Mouse (Mus musculus) intestine, embryonic 15.5 days (tissue): ENCODE measurements around the gene Exoc2. TPM values are rescaled to one million over a fixed set of nuclear protein-coding genes. Genes with fewer than 3 reads are reported as not detected.

Experiments used
- ATAC-seq: fragments of 200-750 bp; cut with Nextera tagmentation; 2 replicates; pipeline ENCODE4 v1.8.0; 2017; ENCODE audit warnings: moderate TSS enrichment, moderate library complexity
- H3K27ac ChIP-seq: fragments of 300-500 bp; sonication (generic); 2 replicates; pipeline ENCODE4 v1.5.1; 2015; ENCODE audit warnings: mild to moderate bottlenecking, inconsistent platforms
- H3K27me3 ChIP-seq: fragments of 300-500 bp; sonication (generic); replicated peaks from 2 replicates; pipeline ENCODE4 v1.6.1; 2015; ENCODE audit warnings: inconsistent platforms
- H3K36me3 ChIP-seq: fragments of 300-500 bp; sonication (generic); 2 replicates; pipeline ENCODE4 v1.6.1; 2015; ENCODE audit warnings: inconsistent platforms
- H3K4me1 ChIP-seq: fragments of 300-500 bp; sonication (generic); replicated peaks from 2 replicates; pipeline ENCODE4 v1.6.1; 2015; ENCODE audit warnings: inconsistent platforms
- H3K4me2 ChIP-seq: fragments of 300-500 bp; sonication (generic); replicated peaks from 2 replicates; pipeline ENCODE4 v1.6.1; 2015; ENCODE audit warnings: mild to moderate bottlenecking, inconsistent platforms
- H3K4me3 ChIP-seq: fragments of 300-500 bp; sonication (generic); replicated peaks from 2 replicates; pipeline ENCODE4 v1.5.1; 2015; ENCODE audit warnings: inconsistent platforms
- H3K9ac ChIP-seq: fragments of 300-500 bp; sonication (generic); 2 replicates; pipeline ENCODE4 v1.6.1; 2015; ENCODE audit warnings: inconsistent platforms
- H3K9me3 ChIP-seq: fragments of 300-500 bp; sonication (generic); 2 replicates; pipeline ENCODE4 v1.6.1; 2016; ENCODE audit warnings: inconsistent platforms
- whole genome bisulfite sequencing: fragments of 180-500 bp; shearing (Covaris S2); methylation state at CpG from one replicate; pipeline ENCODE4 v1.1.7; 2015; 5-methylcytosine and 5-hydroxymethylcytosine counted together
- polyA plus RNA-seq: library from polyadenylated mRNA; unstranded; fragments of >200 nt; fragmentation: Nextera tagmentation; extraction: Ambion mirVana; gene quantifications from 2 replicates; pipeline ENCODE4 v1.2.1, GENCODE M21; 2015

Exoc2 gene
- polyA plus RNA-seq, 1 experiment from 2014 or later, result 27.9 TPM

DNA sequence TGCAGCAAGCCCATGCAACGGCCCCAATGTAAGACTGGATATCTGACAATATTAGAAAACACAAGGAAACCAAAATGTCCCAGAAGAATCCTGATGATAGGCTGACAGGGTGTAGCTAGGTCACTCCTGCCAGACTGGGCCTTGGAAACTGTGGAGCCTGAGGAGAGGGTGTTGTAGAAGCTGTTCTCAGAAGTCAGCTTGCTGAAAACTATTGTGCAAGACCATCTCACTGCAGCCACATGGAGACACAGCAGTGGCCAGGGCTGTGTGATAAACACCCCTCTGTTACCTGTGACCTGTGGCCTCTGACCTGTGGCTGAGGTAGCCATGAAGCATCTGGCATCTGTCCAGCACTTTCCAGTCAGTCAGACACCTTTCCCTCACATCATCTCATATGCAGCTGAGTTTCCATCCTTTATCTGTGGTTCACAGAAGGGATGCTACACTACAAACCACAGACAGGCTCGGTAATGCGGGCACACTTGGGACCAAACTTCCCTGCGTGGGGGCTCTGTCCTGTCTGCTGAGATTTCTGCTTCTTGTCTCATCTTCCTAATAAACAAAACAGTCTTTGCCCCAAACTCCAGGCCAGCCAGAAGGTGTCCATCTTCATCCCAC is 188.4 kb downstream of the Exoc2 start:
- Histone ChIP-seq H3K4me1 (no peaks in the 10 kb centered on the region), H3K36me3 (no peaks in the 10 kb centered on the region), H3K9ac (no peak overlapping the region), H3K4me2 (no peak overlapping the region), H3K9me3 (no peaks in the 10 kb centered on the region), H3K27me3 (no peaks in the 10 kb centered on the region), H3K27ac (no peak overlapping the region), H3K4me3 (no peak overlapping the region)
- 85% methylated on average over 4 of the region's 4 CpGs for WGBS
- ATAC-seq, result no peak

DNA sequence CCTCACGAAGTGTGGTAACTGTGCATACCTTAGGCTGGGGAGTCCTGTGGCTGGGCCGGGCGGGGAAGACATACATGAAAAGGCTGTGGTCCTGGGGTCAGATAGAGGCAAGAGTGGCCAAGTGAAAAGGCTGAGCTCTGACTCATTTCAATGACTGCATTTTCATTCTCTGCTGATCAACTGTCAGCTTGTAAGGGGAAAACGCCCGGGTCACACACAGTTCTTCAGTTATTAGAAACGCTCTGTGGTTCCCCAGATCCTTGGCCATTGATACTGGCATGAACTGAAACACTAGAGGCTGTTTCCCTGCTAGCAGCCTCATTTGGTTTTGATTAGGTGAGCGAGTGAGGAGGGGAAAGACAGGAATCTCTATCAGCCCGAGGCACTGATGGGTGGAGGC is 191.5 kb downstream of the Exoc2 start:
- Histone ChIP-seq H3K4me2 (no peak overlapping the region), H3K4me1 (no peaks in the 10 kb centered on the region), H3K9ac (no peak overlapping the region), H3K9me3 (no peaks in the 10 kb centered on the region), H3K4me3 (no peak overlapping the region), H3K27me3 (no peaks in the 10 kb centered on the region), H3K36me3 (no peaks in the 10 kb centered on the region), H3K27ac (no peak overlapping the region)
- ATAC-seq, result no peak
- WGBS, result 58% methylated on average over 8 of the region's 8 CpGs

DNA sequence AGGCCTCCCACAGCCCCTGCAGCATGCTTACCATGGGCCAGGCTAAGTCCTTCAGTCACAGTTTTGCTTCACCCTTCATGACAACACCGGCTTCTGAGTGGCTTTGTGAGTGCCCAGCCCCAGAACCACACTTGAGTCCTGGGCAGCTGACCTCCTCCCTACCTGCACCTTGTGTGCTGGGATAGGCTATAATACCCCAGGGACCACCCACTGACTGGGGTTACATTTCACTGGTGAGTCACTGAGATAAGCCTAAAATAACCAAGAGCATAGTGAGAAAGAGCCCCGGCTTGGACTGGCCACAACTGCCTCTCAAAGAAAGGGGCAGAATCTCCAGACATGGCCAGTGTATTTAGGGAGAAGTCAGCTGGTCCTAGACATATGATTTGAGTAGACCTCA is 192.0 kb downstream of the Exoc2 start:
- no peak overlapping the region for H3K27ac ChIP-seq
- no peak overlapping the region for H3K4me3 ChIP-seq
- H3K27me3 ChIP-seq, result no peaks in the 10 kb centered on the region
- H3K4me1 ChIP-seq, result no peaks in the 10 kb centered on the region
- H3K4me2 ChIP-seq, result no peak overlapping the region
- no peaks in the 10 kb centered on the region for H3K9me3 ChIP-seq
- H3K36me3 ChIP-seq, result no peaks in the 10 kb centered on the region
- no peak for ATAC-seq
- WGBS, result 32% methylated on average over 2 of the region's 2 CpGs
- H3K9ac ChIP-seq, result no peak overlapping the region

DNA sequence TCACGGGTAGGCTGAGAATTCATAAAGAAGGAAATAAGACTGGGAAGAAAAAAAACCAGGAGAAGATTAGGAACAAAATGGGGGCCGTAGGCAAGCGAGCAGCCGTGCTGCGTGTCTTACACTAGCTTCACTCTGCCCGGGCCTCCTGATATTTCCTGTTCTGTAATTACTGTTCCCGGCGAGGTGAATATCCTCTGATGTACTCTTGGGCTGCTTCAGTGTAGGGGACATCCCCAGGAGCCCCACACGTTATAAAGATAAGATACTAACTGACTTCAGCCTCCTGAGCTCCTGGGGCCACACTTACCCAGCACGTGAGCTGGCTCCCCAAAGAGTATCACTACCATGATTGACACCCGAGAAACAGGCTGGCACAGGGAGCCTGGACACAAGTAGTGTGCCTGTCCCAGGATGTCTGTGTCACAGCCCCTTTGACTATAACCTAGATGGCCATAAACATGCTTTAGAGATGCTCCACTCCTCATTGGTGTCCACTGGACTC is 196.2 kb downstream of the Exoc2 start:
- H3K27ac ChIP-seq, result no peak overlapping the region
- no peaks in the 10 kb centered on the region for H3K36me3 ChIP-seq
- H3K4me3 ChIP-seq, result no peak overlapping the region
- no peak for ATAC-seq
- H3K4me1 ChIP-seq, result no peaks in the 10 kb centered on the region
- H3K9ac ChIP-seq, result no peak overlapping the region
- no peaks in the 10 kb centered on the region for H3K27me3 ChIP-seq
- no peaks in the 10 kb centered on the region for H3K9me3 ChIP-seq
- no peak overlapping the region for H3K4me2 ChIP-seq
- 57% methylated on average over 11 of the region's 11 CpGs for WGBS

DNA sequence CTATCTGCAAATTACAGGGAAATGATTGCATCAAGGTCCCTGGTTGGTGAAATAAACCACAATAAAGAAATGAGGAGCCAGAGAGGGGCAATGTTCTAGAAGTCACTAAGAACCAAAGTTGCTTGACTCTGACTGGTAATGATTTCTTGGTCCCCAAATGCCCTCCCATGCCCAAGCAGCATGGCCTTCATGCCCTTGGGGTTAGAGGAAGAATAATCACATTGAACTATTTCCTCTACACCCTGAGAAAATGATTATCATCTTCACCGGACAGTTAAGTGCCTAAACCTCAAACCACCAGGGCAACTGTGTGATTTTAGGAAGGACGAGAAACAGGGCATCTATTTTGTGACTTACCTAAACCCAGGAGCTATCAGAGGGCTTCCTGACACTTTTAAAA is 197.9 kb downstream of the Exoc2 start:
- 80% methylated on average over 2 of the region's 2 CpGs for WGBS
- Histone ChIP-seq H3K27me3 (no peaks in the 10 kb centered on the region), H3K9ac (no peak overlapping the region), H3K36me3 (no peaks in the 10 kb centered on the region), H3K27ac (no peak overlapping the region), H3K4me3 (no peak overlapping the region), H3K4me1 (no peaks in the 10 kb centered on the region), H3K9me3 (no peaks in the 10 kb centered on the region), H3K4me2 (no peak overlapping the region)
- no peak for ATAC-seq

DNA sequence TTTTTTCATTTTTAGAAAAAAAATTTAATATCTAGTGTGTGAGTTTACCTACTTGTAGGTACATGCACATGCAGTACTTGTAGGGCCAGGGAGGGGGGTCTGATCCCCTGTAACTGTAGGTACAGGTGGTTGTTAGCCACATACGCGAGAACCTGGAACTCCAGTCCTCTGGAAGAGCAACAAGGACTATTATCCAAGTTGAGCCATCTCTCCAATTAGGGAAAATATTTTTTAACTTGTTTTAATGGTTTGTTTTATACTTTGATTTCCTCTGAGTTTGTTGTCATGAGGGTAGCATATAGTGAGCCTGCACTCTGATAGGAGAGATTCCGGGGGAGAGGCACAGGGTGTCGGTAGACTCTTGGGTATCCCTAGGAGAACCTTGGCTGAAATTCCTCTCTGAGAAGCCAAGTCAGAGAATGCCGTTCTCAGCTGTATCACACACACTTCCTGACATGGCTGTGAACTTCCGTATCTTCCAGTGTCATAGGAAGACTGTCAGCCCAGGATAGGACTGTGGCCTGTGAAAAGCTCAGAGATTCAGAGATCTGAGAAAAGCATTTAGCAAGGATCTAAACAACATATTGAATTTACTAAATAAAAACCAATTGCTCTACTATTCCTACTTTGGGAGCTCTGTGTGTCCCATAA is 206.3 kb downstream of the Exoc2 start:
- no peaks in the 10 kb centered on the region for H3K9me3 ChIP-seq
- no peaks in the 10 kb centered on the region for H3K4me1 ChIP-seq
- no peak overlapping the region for H3K27ac ChIP-seq
- no peak overlapping the region for H3K4me3 ChIP-seq
- no peaks in the 10 kb centered on the region for H3K36me3 ChIP-seq
- no peak overlapping the region for H3K9ac ChIP-seq
- no peaks in the 10 kb centered on the region for H3K27me3 ChIP-seq
- WGBS, result 80% methylated on average over 6 of the region's 6 CpGs
- no peak overlapping the region for H3K4me2 ChIP-seq
- no peak for ATAC-seq

DNA sequence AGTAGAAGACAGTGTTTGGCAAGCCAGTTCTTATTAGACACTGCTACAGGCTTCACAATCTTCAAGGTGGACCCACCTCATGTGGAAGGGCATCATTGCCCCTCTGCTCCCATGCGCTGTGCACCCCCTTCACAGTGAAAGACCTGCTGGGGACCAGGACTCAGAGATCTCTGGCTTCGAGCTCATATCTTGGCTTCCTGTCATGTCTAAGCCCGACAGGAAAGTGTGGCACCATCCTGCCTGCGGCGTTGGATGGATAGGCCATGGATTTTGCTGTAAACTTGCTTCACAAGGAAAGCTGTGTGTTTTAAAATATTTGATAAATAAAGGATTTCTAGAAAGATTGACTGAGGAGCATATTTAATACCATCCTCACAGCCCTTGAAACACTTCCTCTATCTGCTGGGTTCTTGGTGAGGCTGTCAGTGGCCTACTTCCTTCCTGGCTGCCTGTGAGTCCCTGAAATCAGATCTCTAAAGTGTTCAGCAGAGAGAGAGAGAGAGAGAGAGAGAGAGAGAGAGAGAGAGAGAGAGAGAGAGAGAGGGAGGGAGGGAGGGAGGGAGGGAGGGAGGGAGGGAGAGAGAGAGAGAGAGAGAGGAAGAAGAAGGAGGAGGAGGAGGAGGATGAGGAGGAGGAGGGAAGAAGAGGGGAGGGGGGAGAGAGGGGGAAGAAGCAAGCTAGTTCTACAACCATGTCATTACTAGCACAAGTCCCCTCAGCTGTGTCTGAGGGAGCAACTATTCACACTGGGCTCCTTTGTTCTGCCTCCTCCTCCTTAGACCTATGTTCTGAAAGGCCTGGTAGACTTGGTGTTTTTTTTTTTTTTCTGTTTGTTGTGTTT is 207.0 kb downstream of the Exoc2 start:
- Histone ChIP-seq H3K4me3 (no peak overlapping the region), H3K4me2 (no peak overlapping the region), H3K27me3 (no peaks in the 10 kb centered on the region), H3K4me1 (no peaks in the 10 kb centered on the region), H3K9ac (no peak overlapping the region), H3K9me3 (no peaks in the 10 kb centered on the region), H3K27ac (no peak overlapping the region), H3K36me3 (no peaks in the 10 kb centered on the region)
- 88% methylated on average over 5 of the region's 5 CpGs for WGBS
- ATAC-seq, result no peak

DNA sequence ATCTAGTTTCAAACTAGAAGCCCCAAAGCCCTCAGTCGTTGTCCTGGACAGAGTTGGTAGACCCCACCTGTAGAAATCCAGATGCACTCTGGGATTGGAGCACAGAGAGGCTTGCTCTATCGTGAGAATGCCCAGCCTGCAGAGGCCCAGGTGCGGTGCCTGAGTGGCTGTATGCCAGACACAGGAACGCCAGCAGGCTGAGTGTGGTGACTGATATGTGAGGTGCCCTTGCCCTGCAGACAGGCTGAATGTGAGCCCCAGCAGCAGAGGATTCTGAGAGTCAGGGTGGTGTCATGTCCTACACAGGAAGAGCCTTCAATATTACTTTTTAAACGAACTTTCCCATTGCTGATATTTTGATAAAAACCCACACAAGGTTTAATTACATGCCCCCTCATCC is 208.0 kb downstream of the Exoc2 start:
- Histone ChIP-seq H3K9ac (no peak overlapping the region), H3K27me3 (no peaks in the 10 kb centered on the region), H3K4me3 (no peak overlapping the region), H3K27ac (no peak overlapping the region), H3K4me1 (no peaks in the 10 kb centered on the region), H3K4me2 (no peak overlapping the region), H3K9me3 (no peaks in the 10 kb centered on the region), H3K36me3 (no peaks in the 10 kb centered on the region)
- WGBS, result 75% methylated on average over 5 of the region's 5 CpGs
- ATAC-seq, result no peak

DNA sequence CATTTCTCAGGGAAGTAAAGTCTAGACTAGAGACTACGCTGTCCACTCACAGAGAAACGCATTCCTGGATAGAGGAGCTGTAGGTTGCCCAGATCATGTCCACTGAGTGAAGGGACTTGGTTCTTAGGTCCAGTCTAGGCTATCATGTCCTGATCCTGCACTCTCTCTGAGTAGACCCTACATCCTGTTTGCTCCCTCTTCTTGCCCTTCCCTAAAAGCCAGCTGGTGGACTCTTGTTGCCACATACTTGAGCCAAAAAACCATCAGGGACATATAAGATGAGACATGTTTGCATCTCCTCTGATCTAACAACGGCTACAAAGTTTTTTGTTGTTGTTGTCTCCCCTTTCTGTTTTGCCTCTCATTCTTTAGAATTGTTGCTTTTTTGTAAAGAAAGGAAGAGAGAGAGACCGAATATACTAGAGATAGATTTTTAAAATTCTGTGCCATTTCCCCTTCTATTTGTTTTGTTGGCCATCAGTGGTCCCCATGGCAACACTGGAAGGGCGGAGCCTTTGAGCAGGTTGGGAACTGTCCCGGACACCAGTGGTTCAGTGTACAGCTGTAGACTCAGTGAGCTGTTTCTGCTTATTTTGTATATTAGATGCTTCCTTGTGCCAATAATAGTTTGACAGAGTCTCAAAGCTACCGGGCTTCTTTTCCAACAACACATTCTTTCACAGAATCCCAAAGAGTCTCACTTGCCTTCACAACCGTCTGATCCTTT is 209.7 kb downstream of the Exoc2 start:
- H3K9ac ChIP-seq, result no peak overlapping the region
- no peak overlapping the region for H3K4me2 ChIP-seq
- no peak overlapping the region for H3K27ac ChIP-seq
- no peaks in the 10 kb centered on the region for H3K9me3 ChIP-seq
- H3K27me3 ChIP-seq, result no peaks in the 10 kb centered on the region
- ATAC-seq, result no peak
- whole genome bisulfite sequencing, result 62% methylated on average over 8 of the region's 8 CpGs
- H3K4me1 ChIP-seq, result no peaks in the 10 kb centered on the region
- H3K36me3 ChIP-seq, result no peaks in the 10 kb centered on the region
- no peak overlapping the region for H3K4me3 ChIP-seq

Other genes with a start within 250 kb of the Exoc2 start
- gene Irf4, start 224.9 kb downstream of the Exoc2 start, polyA plus RNA-seq, result 0.11 and 0.18 TPM in 2 replicates
- not detected in 2 replicates for gene Hus1b, start 26.3 kb downstream of the Exoc2 start, polyA plus RNA-seq
- gene Gm5447, start 111 bp upstream of the Exoc2 start, polyA plus RNA-seq, result 0.13 and 0.30 TPM in 2 replicates